Mouse (Mus musculus): Measurements from ENCODE around the gene Gm37240. TPM values are rescaled to one million over a fixed set of nuclear protein-coding genes. Genes with fewer than 3 reads are reported as not detected.
"Not testable (repeated sequence)": the region's sequence is repeated elsewhere in the genome, so short reads cannot be mapped to it uniquely, and the experiment has no call there.

The Gm37240 gene
- polyA plus RNA-seq, 1 experiment from 2014 or later = 18.1 TPM

- WGBS = 33% methylated on average over 9 of the region's 9 CpGs
- 0 out of 2 replicates have a peak overlapping the region, but pooled peaks have one; percentile 4 for H3K4me2 ChIP-seq (replicated peaks; ENCODE audit: low read depth)
- no peak overlapping the region for H3K9ac ChIP-seq (ENCODE audit: low read length)
- H3K4me1 ChIP-seq (replicated peaks; ENCODE audit: control insufficient read depth, insufficient read depth) = no peaks in the 10 kb centered on the region
- TF ChIP-seq CTCF (IDR thresholded peaks at IDR 0.05; ENCODE audit: low read depth) (no peak), EP300 (optimal IDR thresholded peaks at IDR 0.05) (no peak)
- H3K36me3 ChIP-seq (ENCODE audit: control insufficient read depth, insufficient read depth, low read length) = no peaks in the 10 kb centered on the region
- no peak overlapping the region for H3K4me3 ChIP-seq (ENCODE audit: low read depth, low read length)
- no peaks in the 10 kb centered on the region for H3K27me3 ChIP-seq (ENCODE audit: control insufficient read depth, insufficient read depth, low read length)
- peak; percentile 74 for ATAC-seq (ENCODE audit: low FRiP score, low TSS enrichment)
- no peak overlapping the region for H3K27ac ChIP-seq (replicated peaks)
- DNase-seq (ENCODE audit: low spot score) = peak; percentile 53
- no peaks in the 10 kb centered on the region for H3K9me3 ChIP-seq (ENCODE audit: control insufficient read depth, low read length)
Measured at GRCm38 (mm10) chr3:84875306-84875705, 1012.0 kb downstream of the Gm37240 start.

DNA sequence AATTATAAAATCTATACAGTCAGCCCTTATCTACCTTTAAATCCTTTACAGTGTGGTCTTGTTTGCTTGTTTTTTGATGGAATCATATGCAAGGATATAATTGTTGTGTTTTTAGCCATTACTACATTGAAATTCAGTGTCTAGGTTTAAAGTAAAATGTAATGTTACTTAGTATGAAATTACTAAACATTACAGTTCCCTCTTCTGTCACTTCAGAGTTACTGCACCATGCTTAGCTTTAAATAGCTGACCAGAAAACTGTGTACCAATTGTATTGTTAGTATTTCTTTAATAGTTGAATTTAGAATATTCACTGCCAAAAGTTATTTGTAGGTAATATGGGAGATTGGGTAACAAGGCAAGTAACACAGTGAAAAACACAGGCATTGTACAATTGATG is 1017.2 kb downstream of the Gm37240 start:
- TF ChIP-seq CTCF (IDR thresholded peaks at IDR 0.05; ENCODE audit: low read depth) = peak; percentile 63
- TF ChIP-seq EP300 (optimal IDR thresholded peaks at IDR 0.05) = no peak
- no peak overlapping the region for H3K4me3 ChIP-seq (ENCODE audit: low read depth, low read length)
- no peak for DNase-seq (ENCODE audit: low spot score)
- no peak overlapping the region for H3K27ac ChIP-seq (replicated peaks)
- H3K36me3 ChIP-seq (ENCODE audit: control insufficient read depth, insufficient read depth, low read length) = no peaks in the 10 kb centered on the region
- no peaks in the 10 kb centered on the region for H3K9me3 ChIP-seq (ENCODE audit: control insufficient read depth, low read length)
- no peak for ATAC-seq (ENCODE audit: low FRiP score, low TSS enrichment)
- H3K4me2 ChIP-seq (replicated peaks; ENCODE audit: low read depth) = no peak overlapping the region
- H3K4me1 ChIP-seq (replicated peaks; ENCODE audit: control insufficient read depth, insufficient read depth) = peaks cover 8% of the 10 kb centered on the region; the same call in 1 of the 2 replicates
- no peak overlapping the region for H3K9ac ChIP-seq (ENCODE audit: low read length)
- H3K27me3 ChIP-seq (ENCODE audit: control insufficient read depth, insufficient read depth, low read length) = no peaks in the 10 kb centered on the region

DNA sequence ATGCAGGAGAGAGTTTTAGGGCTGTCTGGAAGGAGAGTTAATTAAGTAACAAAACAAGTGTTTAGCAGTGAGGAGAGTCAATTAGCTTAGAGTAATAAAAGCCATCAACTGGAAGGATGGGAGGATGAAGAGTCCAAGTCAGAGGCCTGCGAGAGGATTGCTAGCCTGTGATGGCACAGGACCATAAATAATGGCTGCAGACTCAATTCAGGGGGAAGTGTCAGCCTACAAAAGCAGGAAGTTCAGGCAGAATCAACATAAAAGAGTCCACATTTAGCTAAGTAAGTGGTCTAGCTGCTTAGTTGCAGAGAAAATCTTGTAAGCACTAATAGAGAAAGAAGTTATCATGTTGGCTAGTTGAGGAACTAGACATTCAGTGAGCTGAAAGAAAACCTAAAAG is 1019.3 kb downstream of the Gm37240 start:
- no peak overlapping the region for H3K4me2 ChIP-seq (replicated peaks; ENCODE audit: low read depth)
- WGBS = 63% methylated on average over 1 of the region's 1 CpGs
- H3K9me3 ChIP-seq (ENCODE audit: control insufficient read depth, low read length) = no peaks in the 10 kb centered on the region
- DNase-seq (ENCODE audit: low spot score) (no peak), ATAC-seq (ENCODE audit: low FRiP score, low TSS enrichment) (no peak)
- H3K9ac ChIP-seq (ENCODE audit: low read length) = no peak overlapping the region
- TF ChIP-seq CTCF (IDR thresholded peaks at IDR 0.05; ENCODE audit: low read depth) (no peak), EP300 (optimal IDR thresholded peaks at IDR 0.05) (no peak)
- H3K4me3 ChIP-seq (ENCODE audit: low read depth, low read length) = no peak overlapping the region
- no peaks in the 10 kb centered on the region for H3K27me3 ChIP-seq (ENCODE audit: control insufficient read depth, insufficient read depth, low read length)
- H3K36me3 ChIP-seq (ENCODE audit: control insufficient read depth, insufficient read depth, low read length) = no peaks in the 10 kb centered on the region
- H3K4me1 ChIP-seq (replicated peaks; ENCODE audit: control insufficient read depth, insufficient read depth) = peaks cover 8% of the 10 kb centered on the region; the same call in 1 of the 2 replicates
- H3K27ac ChIP-seq (replicated peaks) = no peak overlapping the region

GRCm38 (mm10) chr3:84867434-84867975 is 1019.8 kb downstream of the Gm37240 start:
- TF ChIP-seq EP300 (optimal IDR thresholded peaks at IDR 0.05) = no peak
- TF ChIP-seq CTCF (IDR thresholded peaks at IDR 0.05; ENCODE audit: low read depth) = no peak
- peaks cover 8% of the 10 kb centered on the region; the same call in 1 of the 2 replicates for H3K4me1 ChIP-seq (replicated peaks; ENCODE audit: control insufficient read depth, insufficient read depth)
- H3K4me2 ChIP-seq (replicated peaks; ENCODE audit: low read depth) = no peak overlapping the region
- H3K27me3 ChIP-seq (ENCODE audit: control insufficient read depth, insufficient read depth, low read length) = no peaks in the 10 kb centered on the region
- no peak for ATAC-seq (ENCODE audit: low FRiP score, low TSS enrichment)
- H3K27ac ChIP-seq (replicated peaks) = no peak overlapping the region
- H3K9ac ChIP-seq (ENCODE audit: low read length) = no peak overlapping the region
- H3K9me3 ChIP-seq (ENCODE audit: control insufficient read depth, low read length) = no peaks in the 10 kb centered on the region
- no peak overlapping the region for H3K4me3 ChIP-seq (ENCODE audit: low read depth, low read length)
- DNase-seq (ENCODE audit: low spot score) = no peak
- H3K36me3 ChIP-seq (ENCODE audit: control insufficient read depth, insufficient read depth, low read length) = no peaks in the 10 kb centered on the region
- WGBS = 57% methylated on average over 1 of the region's 1 CpGs

DNA sequence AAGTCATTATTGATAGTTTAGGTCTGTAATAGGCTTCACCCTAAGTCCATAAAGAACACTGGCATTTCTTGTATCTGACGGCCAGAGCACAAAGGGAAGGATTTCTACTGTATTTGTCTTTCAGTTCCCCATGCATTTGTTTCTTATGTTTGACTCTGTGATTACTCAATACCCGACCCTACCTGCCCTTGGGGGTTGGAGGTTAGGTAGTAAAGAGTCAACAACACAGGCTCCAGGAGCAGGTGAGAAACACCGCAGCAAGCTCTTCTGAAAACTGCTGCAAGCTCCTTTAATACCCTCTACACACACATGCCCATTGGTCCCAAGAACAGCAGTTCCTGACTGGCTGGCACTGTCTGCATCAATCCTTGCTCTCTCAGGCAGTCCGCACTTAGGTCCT is 1020.5 kb downstream of the Gm37240 start:
- DNase-seq (ENCODE audit: low spot score) (peak; percentile 35), ATAC-seq (ENCODE audit: low FRiP score, low TSS enrichment) (peak; percentile 51; the same call in 1 of the 2 replicates)
- no peaks in the 10 kb centered on the region for H3K27me3 ChIP-seq (ENCODE audit: control insufficient read depth, insufficient read depth, low read length)
- H3K4me2 ChIP-seq (replicated peaks; ENCODE audit: low read depth) = no peak overlapping the region
- no peak overlapping the region for H3K9ac ChIP-seq (ENCODE audit: low read length)
- peaks cover 8% of the 10 kb centered on the region; the same call in 1 of the 2 replicates for H3K4me1 ChIP-seq (replicated peaks; ENCODE audit: control insufficient read depth, insufficient read depth)
- no peaks in the 10 kb centered on the region for H3K9me3 ChIP-seq (ENCODE audit: control insufficient read depth, low read length)
- 0 out of 2 replicates have a peak overlapping the region, but pooled peaks have one; percentile 18 for H3K27ac ChIP-seq (replicated peaks)
- H3K36me3 ChIP-seq (ENCODE audit: control insufficient read depth, insufficient read depth, low read length) = no peaks in the 10 kb centered on the region
- no peak overlapping the region for H3K4me3 ChIP-seq (ENCODE audit: low read depth, low read length)
- WGBS = 24% methylated on average over 4 of the region's 4 CpGs
- no peak for TF ChIP-seq EP300 (optimal IDR thresholded peaks at IDR 0.05)
- TF ChIP-seq CTCF (IDR thresholded peaks at IDR 0.05; ENCODE audit: low read depth) = no peak

GRCm38 (mm10) chr3:84865684-84866083 is 1021.6 kb downstream of the Gm37240 start:
- Histone ChIP-seq H3K4me3 (ENCODE audit: low read depth, low read length) (no peak overlapping the region), H3K27ac (replicated peaks) (no peak overlapping the region), H3K9ac (ENCODE audit: low read length) (no peak overlapping the region), H3K36me3 (ENCODE audit: control insufficient read depth, insufficient read depth, low read length) (no peaks in the 10 kb centered on the region), H3K4me1 (replicated peaks; ENCODE audit: control insufficient read depth, insufficient read depth) (peaks cover 8% of the 10 kb centered on the region; the same call in 1 of the 2 replicates), H3K4me2 (replicated peaks; ENCODE audit: low read depth) (no peak overlapping the region), H3K27me3 (ENCODE audit: control insufficient read depth, insufficient read depth, low read length) (no peaks in the 10 kb centered on the region), H3K9me3 (ENCODE audit: control insufficient read depth, low read length) (no peaks in the 10 kb centered on the region)
- no peak for TF ChIP-seq CTCF (IDR thresholded peaks at IDR 0.05; ENCODE audit: low read depth)
- no peak for TF ChIP-seq EP300 (optimal IDR thresholded peaks at IDR 0.05)
- 56% methylated on average over 3 of the region's 3 CpGs for WGBS
- no peak for ATAC-seq (ENCODE audit: low FRiP score, low TSS enrichment)
- no peak for DNase-seq (ENCODE audit: low spot score)

DNA sequence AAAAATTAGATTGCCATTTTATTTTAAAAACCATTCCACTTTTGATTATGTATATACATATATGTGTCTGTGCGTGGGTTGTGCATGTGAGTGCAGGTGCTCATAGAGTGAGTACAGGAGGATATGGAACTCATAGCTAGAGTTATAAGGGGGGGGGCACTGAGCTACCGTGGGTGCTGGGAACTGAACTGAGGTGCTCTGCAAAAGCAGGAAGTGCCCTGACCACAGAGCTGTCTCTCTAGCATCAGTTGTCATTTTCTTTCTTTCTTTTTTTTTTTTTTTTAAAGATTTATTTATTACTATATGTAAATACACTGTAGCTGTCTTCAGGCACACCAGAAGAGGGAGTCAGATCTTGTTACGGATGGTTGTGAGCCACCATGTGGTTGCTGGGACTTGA is 1025.5 kb downstream of the Gm37240 start:
- ATAC-seq (ENCODE audit: low FRiP score, low TSS enrichment); H3K27ac ChIP-seq (replicated peaks); H3K27me3 ChIP-seq (ENCODE audit: control insufficient read depth, insufficient read depth, low read length); H3K36me3 ChIP-seq (ENCODE audit: control insufficient read depth, insufficient read depth, low read length); H3K9me3 ChIP-seq (ENCODE audit: control insufficient read depth, low read length); H3K4me1 ChIP-seq (replicated peaks; ENCODE audit: control insufficient read depth, insufficient read depth); H3K9ac ChIP-seq (ENCODE audit: low read length); H3K4me2 ChIP-seq (replicated peaks; ENCODE audit: low read depth); DNase-seq (ENCODE audit: low spot score); H3K4me3 ChIP-seq (ENCODE audit: low read depth, low read length): not testable (repeated sequence)
- 92% methylated on average over 3 of the region's 3 CpGs for WGBS
